Mouse (Mus musculus): ENCODE data around the gene C1rl. TPM values are rescaled to one million over a fixed set of nuclear protein-coding genes. Genes with fewer than 3 reads are reported as not detected.

C1rl gene
- polyA plus RNA-seq, 1 experiment from 2014 or later = 0.72 TPM

DNA sequence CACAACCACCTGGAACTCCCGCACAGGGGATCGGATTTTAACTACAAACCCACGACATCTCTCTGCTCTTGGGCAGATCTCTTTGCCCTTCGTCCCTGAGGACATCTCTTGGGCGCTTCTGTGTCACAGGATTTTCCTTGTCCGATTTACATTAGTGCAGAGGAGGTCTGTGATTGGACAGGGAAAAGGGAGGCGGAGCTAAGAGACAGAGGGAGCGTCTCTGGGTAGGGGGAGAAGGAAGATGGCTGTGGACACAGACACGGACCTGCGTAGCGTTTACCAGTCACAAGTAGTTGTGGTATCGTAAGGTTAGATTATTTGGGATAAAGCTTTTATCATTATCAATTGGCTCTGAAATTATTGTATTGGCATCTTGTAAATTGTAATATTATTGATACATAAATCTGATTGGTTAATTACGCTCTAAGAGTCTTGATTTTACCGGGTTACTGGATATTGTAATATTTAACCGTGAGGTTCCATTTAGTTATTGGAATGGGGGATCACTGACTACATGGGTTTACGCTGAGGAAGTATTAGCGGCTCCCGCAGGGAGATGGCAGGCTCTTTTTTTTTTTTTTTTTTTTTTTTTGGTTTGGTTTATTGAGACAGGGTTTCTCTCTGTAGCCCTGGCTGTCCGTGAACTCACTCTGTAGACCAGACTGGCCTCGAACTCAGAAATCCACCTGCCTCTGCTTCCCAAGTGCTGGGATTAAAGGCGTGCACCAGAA, 7.3 kb upstream of the C1rl start:
- Histone ChIP-seq H3K9me3 (no peaks in the 10 kb centered on the region), H3K27ac (no peak overlapping the region), H3K4me3 (peak overlapping the region; percentile 19), H3K27me3 (no peaks in the 10 kb centered on the region), H3K36me3 (no peaks in the 10 kb centered on the region), H3K4me2 (peak overlapping the region; percentile 49), H3K9ac (no peak overlapping the region), H3K4me1 (peaks cover 10% of the 10 kb centered on the region; the same call in 1 of the 2 replicates)
- 34% methylated on average over 21 of the region's 21 CpGs for WGBS
- no peak for ATAC-seq (ENCODE audit: insufficient number of reproducible peaks, insufficient read depth, low FRiP score, low TSS enrichment, low read depth)

DNA sequence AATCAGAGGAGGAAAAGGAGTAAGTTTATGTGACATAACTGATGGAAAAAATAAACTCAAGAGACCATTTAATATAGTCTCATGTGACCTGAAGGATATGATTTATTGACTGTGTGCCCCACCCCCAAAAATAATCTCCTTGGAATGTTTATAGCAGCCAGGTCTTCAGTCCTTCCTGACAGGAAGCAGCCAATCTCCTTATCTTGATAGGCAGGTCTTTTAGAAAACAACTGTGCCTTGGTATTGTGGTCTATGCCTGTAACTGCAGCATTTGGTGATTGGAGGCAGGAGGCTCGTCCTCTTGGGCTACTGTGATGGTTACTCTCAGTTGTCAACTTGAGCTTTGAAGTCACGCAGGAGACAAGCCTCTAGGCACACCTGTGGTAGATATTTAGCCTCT, 5.4 kb upstream of the C1rl start:
- WGBS = 43% methylated on average over 2 of the region's 2 CpGs
- no peaks in the 10 kb centered on the region for H3K9me3 ChIP-seq
- H3K27ac ChIP-seq = no peak overlapping the region
- ATAC-seq (ENCODE audit: insufficient number of reproducible peaks, insufficient read depth, low FRiP score, low TSS enrichment, low read depth) = no peak
- H3K27me3 ChIP-seq = no peaks in the 10 kb centered on the region
- H3K4me2 ChIP-seq = no peak overlapping the region
- H3K9ac ChIP-seq = no peak overlapping the region
- H3K4me1 ChIP-seq = peaks cover 10% of the 10 kb centered on the region; the same call in 1 of the 2 replicates
- H3K36me3 ChIP-seq = no peaks in the 10 kb centered on the region
- no peak overlapping the region for H3K4me3 ChIP-seq

DNA sequence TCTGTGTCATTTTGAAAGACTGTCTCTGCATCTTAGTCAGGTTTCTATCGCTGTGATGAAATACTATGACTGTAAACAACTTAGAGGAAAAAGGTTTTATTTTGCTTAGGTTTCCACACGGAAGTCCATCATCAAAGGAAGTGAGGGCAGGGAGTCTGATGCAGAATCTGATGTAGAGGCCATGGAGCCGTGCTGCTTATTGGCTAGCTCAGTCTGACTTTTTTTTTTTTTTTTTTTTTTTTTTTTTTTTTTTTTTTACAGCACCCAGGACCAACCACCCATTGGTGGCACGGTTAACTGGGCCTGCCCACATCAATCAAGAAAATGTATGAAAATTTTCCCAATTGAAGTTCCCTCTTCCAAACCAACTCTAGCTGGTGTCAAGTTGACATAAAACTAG, 4.0 kb upstream of the C1rl start:
- H3K4me3 ChIP-seq = no peak overlapping the region
- ATAC-seq (ENCODE audit: insufficient number of reproducible peaks, insufficient read depth, low FRiP score, low TSS enrichment, low read depth) = no peak
- no peaks in the 10 kb centered on the region for H3K36me3 ChIP-seq
- H3K9ac ChIP-seq = no peak overlapping the region
- no peak overlapping the region for H3K27ac ChIP-seq
- peaks cover 10% of the 10 kb centered on the region; the same call in 1 of the 2 replicates for H3K4me1 ChIP-seq
- no peaks in the 10 kb centered on the region for H3K27me3 ChIP-seq
- no peaks in the 10 kb centered on the region for H3K9me3 ChIP-seq
- WGBS = 79% methylated on average over 4 of the region's 4 CpGs
- no peak overlapping the region for H3K4me2 ChIP-seq

DNA sequence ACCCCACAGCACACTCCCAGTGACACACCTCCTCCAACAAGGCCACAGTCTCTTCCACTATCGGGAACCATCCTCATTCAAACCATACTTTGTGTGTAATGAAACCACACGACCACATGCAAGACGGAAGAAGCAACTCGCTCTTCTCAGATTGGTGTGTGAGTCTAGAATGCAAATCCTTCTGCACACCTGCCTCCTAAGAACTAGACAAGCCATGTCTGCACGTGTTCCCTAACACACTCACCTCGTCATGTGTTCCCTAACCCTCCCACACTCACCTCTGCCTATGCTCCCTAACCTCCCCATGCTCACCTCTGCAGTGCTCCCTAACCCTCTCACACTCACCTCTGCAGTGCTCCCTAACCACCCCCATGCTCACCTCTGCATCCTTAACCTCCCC, 1.5 kb upstream of the C1rl start:
- no peaks in the 10 kb centered on the region for H3K36me3 ChIP-seq
- H3K9ac ChIP-seq = no peak overlapping the region
- H3K9me3 ChIP-seq = peaks cover 4% of the 10 kb centered on the region; the same call in 1 of the 2 replicates
- no peak for ATAC-seq (ENCODE audit: insufficient number of reproducible peaks, insufficient read depth, low FRiP score, low TSS enrichment, low read depth)
- no peak overlapping the region for H3K4me3 ChIP-seq
- no peak overlapping the region for H3K27ac ChIP-seq
- no peak overlapping the region for H3K4me2 ChIP-seq
- peaks cover 3% of the 10 kb centered on the region; the same call in 1 of the 2 replicates for H3K4me1 ChIP-seq
- 70% methylated on average over 6 of the region's 6 CpGs for WGBS
- H3K27me3 ChIP-seq = no peaks in the 10 kb centered on the region

DNA sequence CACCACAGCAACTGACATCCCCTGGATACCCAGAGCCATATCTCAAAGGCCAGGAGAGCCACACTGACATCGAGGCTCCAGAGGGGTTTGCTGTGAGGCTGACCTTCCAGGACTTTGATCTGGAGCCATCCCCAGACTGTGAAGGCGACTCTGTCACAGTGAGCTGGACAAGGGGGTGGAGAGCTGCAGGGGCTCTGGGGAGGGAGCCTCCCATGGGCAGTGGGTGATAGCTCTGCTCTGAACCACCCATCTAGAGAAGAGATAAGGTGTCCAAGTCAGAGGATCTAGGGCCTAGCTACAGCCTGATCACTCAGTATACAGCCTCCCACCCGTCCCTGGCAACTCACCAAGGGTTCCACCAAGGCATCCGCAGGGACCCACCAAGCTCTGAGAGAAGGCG, 973 bp downstream of the C1rl start:
- Histone ChIP-seq H3K9me3 (peaks cover 4% of the 10 kb centered on the region; the same call in 1 of the 2 replicates), H3K27me3 (no peaks in the 10 kb centered on the region), H3K4me3 (no peak overlapping the region), H3K27ac (no peak overlapping the region), H3K36me3 (no peaks in the 10 kb centered on the region), H3K4me2 (no peak overlapping the region), H3K4me1 (no peaks in the 10 kb centered on the region), H3K9ac (no peak overlapping the region)
- ATAC-seq (ENCODE audit: insufficient number of reproducible peaks, insufficient read depth, low FRiP score, low TSS enrichment, low read depth) = no peak
- 87% methylated on average over 5 of the region's 5 CpGs for WGBS

DNA sequence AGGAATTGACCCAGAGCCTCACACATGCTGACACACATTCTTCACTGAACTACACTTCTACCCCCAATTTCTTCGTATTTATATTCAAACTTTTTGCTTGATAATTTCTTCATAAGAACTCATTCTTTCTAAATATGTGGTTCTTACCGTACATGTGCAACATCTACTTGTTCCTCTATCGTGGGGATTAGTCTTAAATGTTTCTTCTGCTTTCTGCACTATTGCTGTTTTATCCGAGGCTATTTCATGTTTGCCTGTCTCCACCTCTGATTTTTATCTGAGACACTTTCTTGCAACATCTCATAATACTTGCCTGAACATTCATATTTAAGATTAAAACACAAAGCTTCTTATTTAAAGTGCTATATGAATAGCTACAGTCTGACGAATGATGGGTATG, 3.1 kb downstream of the C1rl start:
- ATAC-seq (ENCODE audit: insufficient number of reproducible peaks, insufficient read depth, low FRiP score, low TSS enrichment, low read depth) = no peak
- no peak overlapping the region for H3K4me3 ChIP-seq
- whole genome bisulfite sequencing = 90% methylated on average over 5 of the region's 5 CpGs
- H3K4me1 ChIP-seq = no peaks in the 10 kb centered on the region; the same call in 1 of the 2 replicates
- no peak overlapping the region for H3K9ac ChIP-seq
- no peaks in the 10 kb centered on the region for H3K36me3 ChIP-seq
- no peaks in the 10 kb centered on the region for H3K27me3 ChIP-seq
- no peak overlapping the region for H3K4me2 ChIP-seq
- H3K27ac ChIP-seq = no peak overlapping the region
- H3K9me3 ChIP-seq = peaks cover 4% of the 10 kb centered on the region; the same call in 1 of the 2 replicates

DNA sequence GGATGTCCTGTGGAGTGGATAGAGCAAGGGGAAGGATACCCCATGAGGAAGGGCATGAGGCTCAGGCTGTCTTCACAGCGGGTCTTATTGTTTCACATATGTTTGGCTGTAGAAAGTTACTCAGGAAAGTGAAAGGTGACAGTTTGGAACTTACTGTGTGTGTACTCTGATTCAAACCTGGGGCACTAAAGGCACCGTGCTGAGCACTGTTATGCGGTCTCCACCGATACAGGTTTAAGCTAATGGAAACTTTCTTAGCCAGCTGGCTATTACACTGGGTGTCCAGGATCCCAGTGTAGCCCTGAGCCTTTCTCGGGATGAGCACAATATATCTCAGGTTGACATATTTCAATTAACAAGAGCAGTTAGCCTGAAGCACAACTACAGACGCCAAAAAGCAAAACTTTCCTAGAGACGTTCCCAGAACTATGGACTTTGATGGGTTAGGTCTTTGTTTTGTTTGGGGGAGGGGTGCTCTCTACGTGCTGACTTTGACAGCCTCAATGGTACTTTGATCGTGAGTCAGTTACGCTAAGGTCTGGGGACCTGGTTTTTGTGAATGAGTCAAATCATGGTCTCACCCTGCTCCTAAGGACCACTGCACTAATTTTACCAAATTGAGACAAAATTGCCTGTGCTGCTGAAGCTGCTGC, 7.1 kb downstream of the C1rl start:
- Histone ChIP-seq H3K4me3 (no peak overlapping the region), H3K9ac (no peak overlapping the region), H3K4me1 (peaks cover 2% of the 10 kb centered on the region; the same call in 1 of the 2 replicates), H3K27ac (no peak overlapping the region), H3K36me3 (no peaks in the 10 kb centered on the region), H3K27me3 (no peaks in the 10 kb centered on the region), H3K4me2 (no peak overlapping the region), H3K9me3 (peaks cover 4% of the 10 kb centered on the region; the same call in 1 of the 2 replicates)
- no peak for ATAC-seq (ENCODE audit: insufficient number of reproducible peaks, insufficient read depth, low FRiP score, low TSS enrichment, low read depth)
- 45% methylated on average over 10 of the region's 10 CpGs for WGBS

DNA sequence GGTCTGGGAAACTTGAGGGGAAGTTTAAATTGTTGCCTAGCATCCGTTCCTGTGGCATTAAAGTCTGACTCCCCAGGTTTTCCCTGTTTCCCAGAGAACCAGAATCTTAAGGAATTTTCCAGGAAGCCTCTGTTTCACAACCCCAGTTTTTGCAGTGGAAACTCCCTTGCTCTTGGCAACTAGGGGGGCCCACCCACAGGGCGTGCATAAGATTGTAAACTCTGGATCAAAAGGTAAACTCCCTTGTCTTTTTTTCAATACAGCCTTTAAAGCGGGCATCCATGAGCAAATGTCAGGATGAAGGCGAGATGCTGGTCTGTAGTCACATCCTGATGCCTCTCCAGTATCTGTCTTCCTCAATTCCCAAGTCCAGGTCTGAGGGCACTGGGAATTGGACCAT, 8.6 kb downstream of the C1rl start:
- H3K4me2 ChIP-seq = no peak overlapping the region

DNA sequence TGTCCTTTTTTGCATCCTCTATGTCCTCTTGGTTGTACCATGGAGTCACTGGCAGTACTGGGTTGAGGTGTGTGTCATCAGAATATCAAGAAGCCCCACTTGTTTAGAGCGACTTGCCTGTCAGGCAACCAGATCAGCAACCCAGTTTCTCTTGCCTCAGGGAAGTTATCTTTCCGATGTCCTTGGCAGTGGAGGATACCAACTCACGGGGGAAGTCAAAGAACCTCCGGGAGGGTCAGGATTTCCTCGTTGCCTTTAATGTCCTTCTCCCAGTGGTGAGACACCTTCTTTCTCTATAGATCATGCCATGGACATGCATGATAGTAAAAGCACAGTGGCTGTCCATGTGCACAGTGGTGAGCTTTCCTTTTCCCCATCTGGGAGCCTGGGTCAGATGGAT, 9.1 kb downstream of the C1rl start:
- Histone ChIP-seq H3K36me3 (no peaks in the 10 kb centered on the region), H3K9me3 (no peaks in the 10 kb centered on the region), H3K27me3 (no peaks in the 10 kb centered on the region), H3K27ac (no peak overlapping the region), H3K9ac (no peak overlapping the region), H3K4me2 (no peak overlapping the region), H3K4me1 (peaks cover 2% of the 10 kb centered on the region; the same call in 1 of the 2 replicates), H3K4me3 (no peak overlapping the region)
- ATAC-seq (ENCODE audit: insufficient number of reproducible peaks, insufficient read depth, low FRiP score, low TSS enrichment, low read depth) = no peak
- 76% methylated on average over 5 of the region's 5 CpGs for WGBS

More for the DNA sequence above, 8.6 kb downstream of the C1rl start:
- no peak for ATAC-seq (ENCODE audit: insufficient number of reproducible peaks, insufficient read depth, low FRiP score, low TSS enrichment, low read depth)
- Histone ChIP-seq H3K36me3 (no peaks in the 10 kb centered on the region), H3K4me3 (no peak overlapping the region), H3K4me1 (peaks cover 2% of the 10 kb centered on the region; the same call in 1 of the 2 replicates), H3K27me3 (no peaks in the 10 kb centered on the region), H3K9me3 (no peaks in the 10 kb centered on the region), H3K9ac (no peak overlapping the region), H3K27ac (no peak overlapping the region)
- 72% methylated on average over 4 of the region's 4 CpGs for WGBS

DNA sequence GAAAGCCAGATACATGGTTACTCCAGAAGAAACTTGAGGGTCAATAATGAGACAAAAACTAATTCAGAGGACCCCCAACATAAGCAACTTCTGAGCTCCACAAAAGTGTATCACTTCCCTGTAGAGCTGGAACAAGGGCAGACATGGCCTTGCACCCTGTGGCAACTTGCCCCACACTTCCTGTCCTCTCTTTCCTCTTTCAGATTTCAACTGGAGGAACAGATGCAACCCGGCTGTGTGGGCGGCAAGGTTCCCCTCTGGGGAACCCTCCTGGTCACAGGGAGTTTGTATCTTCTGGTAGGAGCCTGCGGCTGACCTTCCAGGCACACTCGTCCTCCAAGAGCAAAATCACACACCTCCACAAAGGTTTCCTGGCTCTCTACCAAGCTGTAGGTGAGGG, 12.1 kb downstream of the C1rl start:
- no peak overlapping the region for H3K4me3 ChIP-seq
- H3K36me3 ChIP-seq = no peaks in the 10 kb centered on the region
- H3K9ac ChIP-seq = no peak overlapping the region
- no peak overlapping the region for H3K27ac ChIP-seq
- peaks cover 2% of the 10 kb centered on the region; the same call in 1 of the 2 replicates for H3K4me1 ChIP-seq
- WGBS = 72% methylated on average over 4 of the region's 4 CpGs
- no peak overlapping the region for H3K4me2 ChIP-seq
- ATAC-seq (ENCODE audit: insufficient number of reproducible peaks, insufficient read depth, low FRiP score, low TSS enrichment, low read depth) = no peak
- H3K9me3 ChIP-seq = no peaks in the 10 kb centered on the region
- H3K27me3 ChIP-seq = no peaks in the 10 kb centered on the region

DNA sequence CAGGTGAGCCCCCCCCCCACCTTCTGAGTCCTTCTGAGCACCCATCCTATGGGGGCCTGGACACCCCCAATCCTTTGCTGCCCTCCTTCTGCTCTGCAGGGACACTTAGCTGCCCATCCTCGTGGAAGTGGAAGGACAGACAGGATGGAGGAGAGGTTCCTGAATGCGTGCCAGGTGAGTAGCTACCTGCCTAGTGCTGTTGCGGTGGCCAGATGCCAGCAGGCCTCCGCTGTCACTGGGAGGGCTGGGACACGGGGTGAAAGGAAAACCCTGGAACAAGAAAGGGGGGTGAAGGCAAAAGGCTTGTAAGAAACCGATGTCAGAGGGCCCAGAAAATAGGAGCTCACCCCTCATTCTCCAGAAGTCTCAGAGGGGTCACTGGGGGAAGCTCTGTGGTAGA, 14.1 kb downstream of the C1rl start:
- Histone ChIP-seq H3K4me2 (no peak overlapping the region), H3K9ac (no peak overlapping the region), H3K9me3 (no peaks in the 10 kb centered on the region), H3K36me3 (no peaks in the 10 kb centered on the region), H3K4me3 (no peak overlapping the region), H3K4me1 (no peaks in the 10 kb centered on the region), H3K27me3 (no peaks in the 10 kb centered on the region), H3K27ac (no peak overlapping the region)
- ATAC-seq (ENCODE audit: insufficient number of reproducible peaks, insufficient read depth, low FRiP score, low TSS enrichment, low read depth) = no peak
- WGBS = 84% methylated on average over 6 of the region's 6 CpGs

DNA sequence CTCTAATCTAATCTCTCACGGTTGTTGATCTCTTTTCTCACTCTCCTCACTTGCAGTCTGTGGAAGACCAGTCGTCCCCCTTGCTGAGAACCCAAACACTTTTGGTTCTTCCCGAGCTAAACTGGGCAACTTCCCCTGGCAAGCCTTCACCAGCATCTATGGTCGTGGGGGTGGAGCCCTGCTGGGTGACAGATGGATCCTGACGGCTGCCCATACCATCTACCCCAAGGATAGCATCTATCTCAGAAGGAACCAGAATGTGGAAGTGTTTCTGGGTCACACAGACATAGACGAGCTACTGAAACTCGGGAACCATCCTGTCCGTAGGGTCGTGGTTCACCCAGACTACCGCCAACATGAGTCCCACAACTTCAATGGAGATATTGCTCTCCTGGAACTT, 15.4 kb downstream of the C1rl start:
- no peaks in the 10 kb centered on the region for H3K36me3 ChIP-seq

More for the DNA sequence above, 15.4 kb downstream of the C1rl start:
- Histone ChIP-seq H3K9me3 (no peaks in the 10 kb centered on the region), H3K4me1 (no peaks in the 10 kb centered on the region), H3K4me3 (no peak overlapping the region), H3K9ac (no peak overlapping the region), H3K4me2 (no peak overlapping the region), H3K27ac (no peak overlapping the region), H3K27me3 (no peaks in the 10 kb centered on the region)
- WGBS = 81% methylated on average over 10 of the region's 10 CpGs
- ATAC-seq (ENCODE audit: insufficient number of reproducible peaks, insufficient read depth, low FRiP score, low TSS enrichment, low read depth) = no peak

Measured in embryonic facial prominence, embryonic 13.5 days (tissue).